7 mouse cellular contexts compared by ENCODE assay signal in genomic region chr7:100302316-100302715, GRCm38 (mm10). TPM values are rescaled to one million over a fixed set of nuclear protein-coding genes. Genes with fewer than 3 reads are reported as not detected.
DNase-seq lines count a peak whose midpoint lies in the region; ATAC-seq lines count a peak whose summit lies in the region.

No protein-coding gene starts in this region.

- no peak for ATAC-seq in erythroid progenitor cell, adult 5-6 weeks (replicated peaks; ENCODE audit: low FRiP score, poor library complexity, severe bottlenecking)

- DNase-seq in 3T3-L1 (ENCODE audit: low read depth, low spot score): peak; percentile 97
- peak; percentile 65 for DNase-seq in MN1 (ENCODE audit: low spot score)
- DNase-seq in gastrocnemius, postnatal 25 days: peak; percentile 39
- peak; percentile 82 for DNase-seq in layer of hippocampus, adult 9-11 months
- peak; percentile 24 for DNase-seq in ovary, postnatal 14 days (ENCODE audit: low spot score)
- DNase-seq in embryo, embryonic 10 days (ENCODE audit: low spot score): no peak

RNA-seq across cellular contexts. Expression of gene P4ha3, which starts 17.0 kb away (rescaled TPM):
- total RNA-seq in gastrocnemius, postnatal 25 days (2021): under 1 TPM; 0.61 to 0.75 TPM
- total RNA-seq in erythroid progenitor cell, adult 5-6 weeks (2015; ENCODE audit: low replicate concordance): not detected in 2 replicates
- not detected in 2 replicates for total RNA-seq in erythroid progenitor cell, adult 5-6 weeks (2017; ENCODE audit: low replicate concordance)
